Mouse (Mus musculus) ES-CJ7 (cell line): ENCODE data around the gene Ecel1.

Experiments used
- DNase-seq: peaks from one replicate; pipeline ENCODE4 v3.0.0; 2011; ENCODE audit warnings: low read depth, low spot score

Gene Ecel1

GRCm38 (mm10) chr1:87156199-87156587 lies at the start of gene Ecel1:
Ecel1 (minus strand) TSS chr1:87156521.
- peak; percentile 34 for DNase-seq

- DNase-seq, result no peak
Measured at GRCm38 (mm10) chr1:87205502-87205901, 49.2 kb upstream of the Ecel1 start.

- no peak for DNase-seq
Measured at GRCm38 (mm10) chr1:87205038-87205437, 48.7 kb upstream of the Ecel1 start.

- DNase-seq, result no peak
Measured at GRCm38 (mm10) chr1:87204465-87204864, 48.1 kb upstream of the Ecel1 start, which contains the start of gene Chrng. Chrng (plus strand) TSS chr1:87204657.

- no peak for DNase-seq
Measured at GRCm38 (mm10) chr1:87203779-87204178, 47.5 kb upstream of the Ecel1 start.

GRCm38 (mm10) chr1:87201848-87202247 lies 45.5 kb upstream of the Ecel1 start:
- no peak for DNase-seq

GRCm38 (mm10) chr1:87200811-87201210 lies 44.5 kb upstream of the Ecel1 start:
- no peak for DNase-seq

GRCm38 (mm10) chr1:87198119-87199065 lies 42.1 kb upstream of the Ecel1 start:
- no peak for DNase-seq

- no peak for DNase-seq
Measured at GRCm38 (mm10) chr1:87197296-87197695, 41.0 kb upstream of the Ecel1 start.

GRCm38 (mm10) chr1:87190429-87190828 lies 34.1 kb upstream of the Ecel1 start, which contains the start of gene Chrnd:
Chrnd (plus strand) TSS chr1:87190607.
- DNase-seq, result peak; percentile 55

- DNase-seq, result peak; percentile 82
Measured at GRCm38 (mm10) chr1:87187037-87187355, 30.7 kb upstream of the Ecel1 start.

- no peak for DNase-seq
Measured at GRCm38 (mm10) chr1:87186261-87187036, 30.1 kb upstream of the Ecel1 start.

- no peak for DNase-seq
Measured at GRCm38 (mm10) chr1:87185526-87185925, 29.2 kb upstream of the Ecel1 start.

- DNase-seq, result peak; percentile 78
Measured at GRCm38 (mm10) chr1:87184751-87185139, 28.4 kb upstream of the Ecel1 start.

GRCm38 (mm10) chr1:87183998-87184750 lies 27.9 kb upstream of the Ecel1 start:
- peak; percentile 54 for DNase-seq

GRCm38 (mm10) chr1:87183013-87183412 lies 26.7 kb upstream of the Ecel1 start, which contains the start of gene Prss56:
Prss56 (plus strand) TSS chr1:87183313.
- DNase-seq, result no peak

GRCm38 (mm10) chr1:87180896-87181295 lies 24.6 kb upstream of the Ecel1 start:
- no peak for DNase-seq

GRCm38 (mm10) chr1:87175852-87176292 lies 19.6 kb upstream of the Ecel1 start:
- DNase-seq, result peak; percentile 88

- peak; percentile 83 for DNase-seq
Measured at GRCm38 (mm10) chr1:87174006-87174955, 18.0 kb upstream of the Ecel1 start.

GRCm38 (mm10) chr1:87172316-87172715 lies 16.0 kb upstream of the Ecel1 start:
- DNase-seq, result no peak
